Mouse (Mus musculus) stomach, postnatal 0 days (tissue): Measurements from ENCODE around the gene Nrp1. TPM values are rescaled to one million over a fixed set of nuclear protein-coding genes. Genes with fewer than 3 reads are reported as not detected.

ENCODE experiments used
- ATAC-seq: fragments of 200-750 bp; cut with Nextera tagmentation; 2 replicates; pipeline ENCODE4 v1.8.0; 2017; ENCODE audit not compliant: low FRiP score, low TSS enrichment
- DNase-seq: peaks from one replicate; pipeline ENCODE4 v3.0.0-alpha.2; 2016; ENCODE audit warnings: low spot score
- H3K27ac ChIP-seq: fragments of 300-500 bp; sonication (generic); replicated peaks from 2 replicates; pipeline ENCODE4 v1.5.1; 2014; ENCODE audit warnings: mild to moderate bottlenecking, control low read depth
- H3K27me3 ChIP-seq: fragments of 300-500 bp; sonication (generic); 2 replicates; pipeline ENCODE4 v1.6.1; 2014; ENCODE audit warnings: low read length; ENCODE audit not compliant: control insufficient read depth, insufficient read depth
- H3K36me3 ChIP-seq: fragments of 300-500 bp; sonication (generic); 2 replicates; pipeline ENCODE4 v1.6.1; 2014; ENCODE audit warnings: low read length, mixed read lengths; ENCODE audit not compliant: control insufficient read depth, insufficient read depth
- H3K4me1 ChIP-seq: fragments of 300-500 bp; sonication (generic); replicated peaks from 2 replicates; pipeline ENCODE4 v1.6.1; 2014; ENCODE audit warnings: antibody characterized with exemption; ENCODE audit not compliant: control insufficient read depth, insufficient read depth
- H3K4me2 ChIP-seq: fragments of 300-500 bp; sonication (generic); replicated peaks from 2 replicates; pipeline ENCODE4 v1.6.1; 2014; ENCODE audit warnings: low read depth, mild to moderate bottlenecking, control low read depth, moderate library complexity
- H3K4me3 ChIP-seq: fragments of 300-500 bp; sonication (generic); 2 replicates; pipeline ENCODE4 v1.5.1; 2014; ENCODE audit warnings: low read depth, low read length, control low read depth
- H3K9ac ChIP-seq: fragments of 300-500 bp; sonication (generic); 2 replicates; pipeline ENCODE4 v1.6.1; 2014; ENCODE audit warnings: mild to moderate bottlenecking, low read length, control low read depth, mixed read lengths
- H3K9me3 ChIP-seq: fragments of 300-500 bp; sonication (generic); 2 replicates; pipeline ENCODE4 v1.6.1; 2016; ENCODE audit warnings: low read length; ENCODE audit not compliant: control insufficient read depth
- CTCF ChIP-seq: IDR thresholded peaks from 2 replicates; pipeline ENCODE4 v1.5.1; 2016; ENCODE audit warnings: antibody characterized with exemption, low read depth, mild to moderate bottlenecking, moderate library complexity
- EP300 ChIP-seq: optimal IDR thresholded peaks from 2 replicates; pipeline ENCODE3; 2016; ENCODE audit warnings: antibody characterized with exemption
- WGBS: fragments of 180-500 bp; shearing (Covaris S2); extraction: QIAGEN DNeasy Blood & Tissue Kit; methylation state at CpG from one replicate; pipeline ENCODE4 v1.1.7; 2014; 5-methylcytosine and 5-hydroxymethylcytosine counted together
- polyA plus RNA-seq: library from polyadenylated mRNA; unstranded; fragments of >200 nt; fragmentation: Nextera tagmentation; extraction: Ambion mirVana; gene quantifications from 2 replicates; pipeline ENCODE4 v1.2.1, GENCODE M21; 2015

The Nrp1 gene
- polyA plus RNA-seq, 1 experiment from 2014 or later: 16.9 TPM

DNA sequence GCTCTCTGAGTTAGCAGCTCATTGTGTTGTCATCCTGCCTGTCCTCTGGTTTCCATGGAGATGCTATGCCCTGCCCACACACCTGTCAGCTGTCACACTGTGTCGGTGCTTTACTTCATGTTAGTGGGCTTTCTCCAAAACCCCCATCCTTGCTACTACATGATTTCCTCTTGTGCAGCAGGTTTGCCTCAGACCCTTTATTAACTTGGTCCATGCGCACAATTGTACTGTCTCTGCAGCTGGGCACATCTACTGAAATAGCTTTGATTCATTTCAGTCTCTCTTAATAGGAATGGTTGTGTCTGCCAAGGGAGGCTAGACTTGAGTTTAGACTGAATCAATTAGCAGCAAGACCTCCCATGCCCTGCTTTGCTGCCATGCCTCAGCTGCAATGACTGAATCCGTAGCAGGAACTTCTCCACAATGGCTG, 176.1 kb downstream of the Nrp1 start:
- ATAC-seq (no peak), DNase-seq (no peak)
- H3K36me3 ChIP-seq: no peaks in the 10 kb centered on the region
- H3K4me2 ChIP-seq: no peak overlapping the region
- no peaks in the 10 kb centered on the region for H3K4me1 ChIP-seq
- no peak overlapping the region for H3K9ac ChIP-seq
- no peak overlapping the region for H3K27ac ChIP-seq
- no peaks in the 10 kb centered on the region for H3K9me3 ChIP-seq
- H3K4me3 ChIP-seq: no peak overlapping the region
- TF ChIP-seq CTCF (no peak), EP300 (no peak)
- no peaks in the 10 kb centered on the region for H3K27me3 ChIP-seq
- WGBS: 29% methylated on average over 3 of the region's 3 CpGs

DNA sequence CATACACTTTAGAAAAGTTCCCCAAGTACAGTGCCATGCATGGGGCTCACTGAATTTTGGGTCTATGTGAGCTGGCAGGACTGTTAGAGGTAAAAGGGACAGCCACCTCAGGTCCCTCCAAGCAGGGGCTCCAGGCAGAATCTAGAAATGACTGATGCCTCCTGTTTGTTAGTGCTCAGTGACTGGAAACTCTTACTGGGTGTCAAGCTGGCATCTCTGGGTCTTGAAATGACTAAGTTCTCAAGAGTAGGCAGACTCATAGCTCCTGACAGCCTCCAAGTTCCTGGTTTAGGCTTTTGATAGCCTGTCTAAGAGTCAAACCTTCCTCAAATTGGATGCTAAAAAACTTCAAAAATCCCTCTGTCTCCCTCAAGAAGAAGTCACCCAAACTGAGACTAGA, 177.3 kb downstream of the Nrp1 start:
- no peak overlapping the region for H3K4me2 ChIP-seq

DNA sequence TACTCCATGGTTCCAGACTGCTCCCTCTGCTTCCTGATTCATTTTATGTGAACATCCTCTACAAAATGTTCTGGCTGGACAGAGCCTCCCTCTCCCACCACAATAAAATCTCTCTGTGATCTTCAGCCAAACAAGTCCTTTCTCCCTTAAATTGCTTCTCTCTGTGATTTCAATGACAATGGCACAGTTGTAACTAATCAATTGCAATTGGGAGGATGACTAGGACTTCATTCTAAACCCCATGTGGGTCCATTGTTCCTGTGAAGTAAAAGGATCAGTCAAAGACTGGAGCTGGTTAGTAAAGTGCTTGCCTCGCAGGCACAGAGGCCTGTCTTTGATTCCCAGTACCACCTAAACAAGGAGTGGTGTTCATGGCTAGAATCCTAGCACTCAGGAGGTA, 180.0 kb downstream of the Nrp1 start:
- TF ChIP-seq CTCF: no peak
- no peak for TF ChIP-seq EP300
- no peak overlapping the region for H3K9ac ChIP-seq
- ATAC-seq: no peak
- no peaks in the 10 kb centered on the region for H3K4me1 ChIP-seq
- no peak overlapping the region for H3K27ac ChIP-seq
- DNase-seq: no peak
- WGBS: 71% methylated on average over 1 of the region's 1 CpGs
- H3K9me3 ChIP-seq: no peaks in the 10 kb centered on the region
- no peaks in the 10 kb centered on the region for H3K27me3 ChIP-seq
- no peaks in the 10 kb centered on the region for H3K36me3 ChIP-seq
- no peak overlapping the region for H3K4me3 ChIP-seq
- H3K4me2 ChIP-seq: no peak overlapping the region

More for the DNA sequence above, 177.3 kb downstream of the Nrp1 start:
- Histone ChIP-seq H3K9me3 (no peaks in the 10 kb centered on the region), H3K36me3 (no peaks in the 10 kb centered on the region), H3K27me3 (no peaks in the 10 kb centered on the region), H3K9ac (no peak overlapping the region), H3K27ac (no peak overlapping the region), H3K4me1 (no peaks in the 10 kb centered on the region), H3K4me3 (no peak overlapping the region)
- no peak for TF ChIP-seq CTCF
- TF ChIP-seq EP300: no peak
- no peak for ATAC-seq
- no peak for DNase-seq

DNA sequence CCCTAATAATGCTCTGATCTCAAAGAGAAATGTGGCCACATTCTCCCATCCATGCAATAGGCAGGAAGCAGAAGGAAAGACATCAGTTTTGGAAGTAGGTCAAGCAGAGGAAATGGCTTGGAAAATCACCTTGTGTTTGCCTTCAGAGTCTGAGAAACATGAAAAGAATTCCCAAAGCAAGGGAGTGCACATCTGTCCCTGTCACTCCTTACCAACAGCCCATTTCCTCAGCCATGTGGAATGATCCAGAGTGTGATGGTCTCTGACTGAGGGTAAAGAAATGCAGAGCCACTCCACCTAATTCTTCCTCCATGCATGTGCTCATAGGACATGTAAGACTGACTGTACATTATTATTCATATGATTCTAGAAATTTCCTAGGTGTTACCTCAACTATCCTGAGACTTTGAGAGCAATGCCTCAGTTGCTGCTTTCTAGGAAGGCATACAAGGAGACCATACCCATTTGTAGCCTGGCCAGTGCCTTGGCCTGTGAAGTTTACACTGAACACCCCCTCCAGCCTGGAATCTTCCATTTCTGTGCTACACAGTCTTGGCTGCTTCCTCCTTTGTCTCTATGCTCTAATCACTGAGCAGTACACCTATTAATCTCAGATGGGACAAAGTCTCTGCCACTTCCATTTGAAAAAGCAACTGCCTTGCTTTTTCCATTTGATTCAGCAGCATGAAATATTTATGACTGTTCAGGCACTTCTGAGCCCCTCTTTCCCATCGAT, 183.1 kb downstream of the Nrp1 start:
- Histone ChIP-seq H3K9ac (no peak overlapping the region), H3K4me2 (no peak overlapping the region), H3K36me3 (no peaks in the 10 kb centered on the region), H3K27ac (no peak overlapping the region), H3K4me3 (no peak overlapping the region), H3K4me1 (no peaks in the 10 kb centered on the region), H3K27me3 (no peaks in the 10 kb centered on the region), H3K9me3 (no peaks in the 10 kb centered on the region)
- no peak for ATAC-seq
- 48% methylated on average over 1 of the region's 1 CpGs for WGBS
- no peak for DNase-seq
- no peak for TF ChIP-seq EP300
- no peak for TF ChIP-seq CTCF

DNA sequence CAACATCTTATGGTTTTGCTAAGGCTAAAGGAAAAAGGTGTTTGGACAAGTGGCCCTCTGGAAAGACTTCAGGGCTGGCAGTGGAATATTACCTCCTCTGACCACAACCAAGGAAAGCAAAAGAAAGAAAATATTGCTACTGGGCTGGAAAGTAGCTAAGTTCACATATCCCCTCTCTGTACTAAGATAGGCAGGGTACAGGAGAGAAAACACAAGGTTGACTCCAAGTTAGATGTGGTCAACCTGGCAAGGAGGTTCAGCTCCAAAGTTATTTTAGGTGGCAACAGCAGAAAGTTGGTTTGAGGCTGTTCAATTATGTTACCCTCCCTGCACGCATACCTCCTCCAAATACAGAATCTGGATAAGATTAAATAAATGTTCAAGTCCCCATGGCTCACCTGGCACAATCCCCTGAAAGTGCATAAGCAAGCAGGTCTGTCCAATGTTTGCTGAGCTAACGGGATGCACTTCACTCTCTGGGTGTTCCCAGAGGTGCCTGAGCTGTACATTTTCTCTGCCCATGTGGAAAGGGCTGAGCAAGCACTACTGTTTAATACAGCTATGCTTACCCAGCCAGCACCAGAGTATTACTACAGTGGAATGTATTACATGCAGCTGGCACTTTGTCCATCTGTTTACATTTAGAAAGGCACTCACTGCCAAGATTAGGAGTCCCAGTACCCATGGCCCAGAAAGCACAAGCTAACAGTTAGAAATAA, 185.9 kb downstream of the Nrp1 start:
- DNase-seq (no peak), ATAC-seq (no peak)
- WGBS: 45% methylated on average over 2 of the region's 2 CpGs

DNA sequence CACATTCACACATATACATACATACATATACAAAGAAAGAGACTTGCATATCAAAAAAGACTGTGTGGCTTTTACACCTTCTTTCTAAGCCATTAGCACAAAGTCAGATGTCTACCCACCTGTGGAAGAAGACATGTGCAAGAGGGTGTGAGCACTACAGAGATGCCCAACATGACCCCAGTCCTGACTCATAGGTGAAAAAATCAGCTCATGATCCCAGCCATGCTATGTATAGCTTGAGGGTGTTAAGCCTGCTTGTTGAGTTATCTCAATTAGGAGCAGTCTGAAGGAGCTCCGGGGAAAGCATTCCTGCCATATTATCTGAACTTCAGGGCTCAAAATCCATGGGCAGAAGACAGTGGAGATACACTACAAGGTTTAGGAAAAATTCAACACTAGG, 187.9 kb downstream of the Nrp1 start:
- Histone ChIP-seq H3K9ac (no peak overlapping the region), H3K27me3 (no peaks in the 10 kb centered on the region), H3K36me3 (no peaks in the 10 kb centered on the region), H3K27ac (no peak overlapping the region), H3K4me2 (no peak overlapping the region), H3K4me3 (no peak overlapping the region), H3K4me1 (no peaks in the 10 kb centered on the region), H3K9me3 (no peaks in the 10 kb centered on the region)
- DNase-seq (no peak), ATAC-seq (no peak)
- TF ChIP-seq EP300 (no peak), CTCF (no peak)
- WGBS: 79% methylated on average over 1 of the region's 1 CpGs

More for the DNA sequence above, 185.9 kb downstream of the Nrp1 start:
- no peak overlapping the region for H3K9ac ChIP-seq
- H3K27me3 ChIP-seq: no peaks in the 10 kb centered on the region
- TF ChIP-seq CTCF (no peak), EP300 (no peak)
- H3K27ac ChIP-seq: no peak overlapping the region
- H3K4me1 ChIP-seq: no peaks in the 10 kb centered on the region
- no peak overlapping the region for H3K4me2 ChIP-seq
- H3K9me3 ChIP-seq: no peaks in the 10 kb centered on the region
- no peaks in the 10 kb centered on the region for H3K36me3 ChIP-seq
- no peak overlapping the region for H3K4me3 ChIP-seq
